Mouse (Mus musculus) kidney, adult 18-20 months (tissue): Measurements from ENCODE around the gene Lrch3.
"Not testable (repeated sequence)": the region's sequence is repeated elsewhere in the genome, so short reads cannot be mapped to it uniquely, and the experiment has no call there.

ENCODE experiments used
- DNase-seq: peaks from one replicate; pipeline ENCODE4 v3.0.0; 2021

Lrch3 gene

DNA sequence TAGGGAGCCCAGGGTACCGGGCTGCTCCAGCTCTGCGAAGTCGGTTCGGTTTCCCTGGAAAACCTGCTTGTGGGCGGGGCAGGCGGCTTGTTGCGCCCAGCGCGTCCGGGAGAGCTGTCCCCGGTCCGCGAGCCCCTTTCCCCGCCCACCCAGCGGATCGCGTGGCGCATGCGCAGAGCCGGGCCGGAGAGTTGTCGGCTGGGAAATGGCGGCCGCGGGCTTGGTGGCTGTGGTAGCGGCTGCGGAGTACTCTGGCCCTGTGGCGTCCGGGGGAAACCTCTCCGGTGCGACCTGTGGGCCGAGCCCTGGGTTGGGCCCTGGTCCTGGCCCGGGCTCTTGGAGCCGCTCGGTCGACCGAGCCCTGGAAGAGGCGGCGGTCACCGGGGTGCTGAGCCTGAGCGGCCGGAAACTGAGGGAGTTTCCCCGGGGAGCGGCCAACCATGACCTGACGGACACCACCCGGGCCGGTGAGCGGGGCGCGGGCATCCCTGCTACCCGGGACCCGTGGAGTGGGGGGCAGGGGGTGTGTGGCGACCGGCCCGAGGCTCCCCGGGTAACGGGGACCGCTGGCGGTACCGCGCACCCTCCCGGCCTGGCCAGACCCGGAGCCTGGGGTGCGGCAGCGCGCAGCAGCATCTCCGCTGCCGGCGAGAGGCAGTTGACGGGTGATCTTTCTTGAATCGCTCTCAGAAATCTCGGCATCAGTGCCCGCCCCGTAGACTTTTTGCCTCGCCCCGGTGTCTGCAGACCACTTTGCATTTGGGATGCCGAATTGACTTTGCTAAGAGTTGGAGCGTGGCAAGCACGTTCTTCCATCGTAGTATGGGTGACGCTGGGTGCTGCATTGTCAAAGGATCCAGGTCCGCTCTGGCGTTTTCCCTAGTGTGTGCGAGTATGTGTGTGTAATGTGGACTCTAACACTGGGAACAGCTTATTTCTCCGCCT lies at the start of gene Lrch3:
Gene Lrch3 (plus strand): TSS at position 164 of the 945 bp plus-strand sequence.
- peak; percentile 96 for DNase-seq

DNA sequence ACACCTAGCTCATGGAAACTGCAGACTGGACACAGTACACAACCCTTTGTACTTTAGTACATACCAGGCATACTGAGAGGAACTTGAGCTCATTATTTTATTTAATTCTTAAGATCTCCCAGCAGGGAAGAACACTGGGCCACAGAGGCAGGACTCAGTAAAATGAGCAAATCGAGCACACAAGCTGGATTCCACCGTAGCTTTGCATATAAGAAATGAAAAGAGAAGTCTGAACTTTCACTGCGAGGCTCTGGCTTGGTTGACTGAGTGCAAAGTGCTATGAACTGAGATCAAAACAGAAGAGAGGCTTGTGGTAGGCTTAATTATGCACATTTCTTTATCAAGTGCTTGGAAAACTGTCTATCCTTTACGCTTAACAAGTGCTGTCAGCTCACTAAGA lies 48.5 kb upstream of the Lrch3 start:
- no peak for DNase-seq

DNA sequence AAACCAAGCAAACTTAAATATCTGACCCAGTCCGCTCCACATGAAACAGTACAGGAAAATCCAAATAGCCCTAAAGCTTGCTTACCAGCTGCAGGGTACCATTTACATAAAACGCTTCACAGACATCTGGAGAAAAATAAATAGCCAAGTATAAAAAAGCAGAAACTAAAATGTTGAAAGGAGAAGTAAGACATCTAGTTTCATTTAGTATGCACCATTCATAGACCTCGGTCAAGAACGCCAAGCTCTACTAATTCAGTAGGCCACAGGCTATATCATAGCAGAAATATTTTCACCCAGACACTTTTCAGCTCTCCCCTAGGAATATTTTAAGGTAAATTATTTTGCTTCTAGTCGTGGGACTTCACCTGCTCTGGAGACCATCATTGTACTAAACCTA lies 47.2 kb upstream of the Lrch3 start:
- no peak for DNase-seq

DNA sequence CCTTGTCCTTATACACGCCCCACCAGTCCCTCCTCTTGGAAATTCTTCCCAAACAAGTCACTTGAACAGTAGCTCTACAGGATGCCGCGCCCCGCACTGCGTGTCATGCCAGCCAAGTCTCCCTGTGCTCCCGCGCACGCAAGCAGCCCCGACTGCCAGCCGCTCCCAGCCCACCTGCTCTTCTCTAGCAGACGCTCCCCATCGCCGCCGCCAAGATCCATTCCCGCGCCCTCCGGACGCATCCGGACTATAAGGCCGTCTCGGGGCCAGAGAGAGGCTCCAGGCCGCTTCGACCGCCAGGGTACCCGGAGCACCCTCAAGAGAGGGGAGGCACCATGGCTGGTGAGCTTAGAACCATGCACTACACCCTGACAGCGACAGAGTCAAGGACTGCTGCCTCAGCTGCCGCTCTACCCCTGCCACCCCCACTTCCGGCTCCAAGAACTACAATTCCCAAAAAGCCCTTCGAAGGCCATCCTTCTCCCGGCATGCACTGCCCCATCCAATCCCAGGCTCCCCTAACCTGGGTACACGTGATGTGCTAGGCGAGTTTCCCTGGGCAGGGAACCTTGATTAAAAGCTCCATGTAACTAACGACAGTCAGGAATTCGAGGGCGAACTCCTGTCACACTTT lies 45.9 kb upstream of the Lrch3 start:
- peak; percentile 89 for DNase-seq

DNA sequence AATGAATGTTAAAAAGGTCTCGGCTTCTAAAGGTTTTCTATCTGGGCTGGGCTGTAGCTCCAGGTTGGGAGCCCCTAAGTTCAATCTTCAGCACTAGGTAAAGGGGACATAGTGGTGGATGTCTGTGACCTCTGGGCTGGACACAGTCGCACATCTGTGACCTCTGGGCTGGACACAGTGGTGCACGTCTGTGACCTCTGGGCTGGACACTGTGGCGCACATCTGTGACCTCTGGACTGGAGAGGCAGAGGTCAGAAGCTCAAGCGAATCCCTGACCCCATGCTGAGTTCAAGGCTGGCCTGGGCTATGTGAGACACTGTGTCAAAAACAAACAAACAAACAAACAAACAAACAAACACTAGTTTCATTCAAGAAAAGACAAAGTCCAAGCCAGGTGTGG lies 43.7 kb upstream of the Lrch3 start:
- DNase-seq, result no peak

DNA sequence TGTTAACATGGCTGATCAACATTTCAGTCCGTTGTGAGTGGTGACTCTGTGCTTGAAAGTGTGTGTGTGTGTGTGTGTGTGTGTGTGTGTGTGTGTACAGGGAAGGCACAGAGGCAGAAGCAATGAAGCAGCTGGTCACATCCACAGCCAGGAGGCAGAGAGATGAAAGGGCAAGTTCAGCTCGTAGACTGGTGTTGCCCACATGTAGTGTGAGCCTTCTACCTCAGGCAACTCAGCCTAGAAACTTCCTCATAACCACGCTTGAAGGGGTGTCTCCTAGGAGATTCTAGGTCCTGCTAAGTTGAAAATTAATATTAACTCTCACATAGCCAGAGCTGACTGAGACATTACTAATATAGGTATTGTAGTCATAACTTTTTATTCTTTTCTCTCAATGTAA lies 40.5 kb upstream of the Lrch3 start:
- no peak for DNase-seq

DNA sequence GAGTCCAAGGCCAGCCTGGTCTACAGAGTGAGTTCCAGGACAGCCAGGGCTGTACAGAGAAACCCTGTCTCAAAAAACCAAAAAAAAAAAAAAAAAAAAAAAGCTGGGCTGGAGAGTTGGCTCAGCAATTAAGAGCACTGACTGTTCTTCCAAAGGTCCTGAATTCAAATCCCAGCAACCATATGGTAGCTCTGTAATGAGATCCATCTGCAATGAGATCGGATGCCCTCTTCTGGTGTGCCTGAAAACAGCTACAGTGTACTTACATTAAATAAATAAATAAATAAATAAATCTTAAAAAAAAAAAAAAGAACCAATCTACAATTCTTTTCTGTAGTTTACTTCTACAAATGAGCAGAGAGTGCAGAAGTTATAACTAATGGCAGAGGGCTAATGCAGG lies 38.6 kb upstream of the Lrch3 start:
- DNase-seq, result not testable (repeated sequence)

DNA sequence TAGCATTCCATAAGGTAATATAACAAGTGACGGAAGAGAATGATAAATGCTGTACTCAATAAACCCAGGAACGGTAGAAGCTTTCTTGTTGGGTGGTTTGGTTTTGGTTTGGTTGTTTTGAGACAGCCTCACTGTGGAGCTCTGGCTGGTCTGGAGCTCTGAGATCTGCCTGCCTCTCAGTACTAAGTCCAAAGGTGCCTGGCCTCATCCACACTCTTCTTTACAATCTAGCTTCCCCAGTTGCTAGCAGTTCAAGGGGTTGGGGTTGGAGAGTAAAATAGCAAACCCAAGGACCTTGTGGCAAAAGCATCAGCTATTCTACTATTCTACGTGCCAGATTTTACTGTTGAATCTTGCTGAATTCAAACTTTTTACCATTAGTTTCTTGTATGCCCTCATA lies 38.1 kb upstream of the Lrch3 start:
- no peak for DNase-seq

DNA sequence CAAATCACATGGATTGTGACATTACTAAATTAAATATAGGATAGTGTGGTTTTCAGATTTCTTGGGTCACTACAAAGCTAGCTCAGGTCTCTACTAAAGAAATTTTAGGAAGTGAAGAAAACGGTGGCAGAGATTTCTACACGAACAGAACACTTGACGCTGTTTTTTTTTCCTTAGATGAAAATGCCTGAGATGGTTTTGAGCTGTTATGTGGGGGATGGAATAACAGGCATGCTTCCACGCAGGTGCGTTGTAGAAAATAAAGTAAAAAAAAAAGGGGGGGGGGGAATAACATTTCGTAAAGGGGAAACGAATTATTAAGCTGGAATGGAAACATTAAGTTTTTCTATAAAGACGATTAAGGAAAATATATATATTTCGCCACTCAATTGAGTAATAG lies 37.1 kb upstream of the Lrch3 start:
- DNase-seq, result no peak

DNA sequence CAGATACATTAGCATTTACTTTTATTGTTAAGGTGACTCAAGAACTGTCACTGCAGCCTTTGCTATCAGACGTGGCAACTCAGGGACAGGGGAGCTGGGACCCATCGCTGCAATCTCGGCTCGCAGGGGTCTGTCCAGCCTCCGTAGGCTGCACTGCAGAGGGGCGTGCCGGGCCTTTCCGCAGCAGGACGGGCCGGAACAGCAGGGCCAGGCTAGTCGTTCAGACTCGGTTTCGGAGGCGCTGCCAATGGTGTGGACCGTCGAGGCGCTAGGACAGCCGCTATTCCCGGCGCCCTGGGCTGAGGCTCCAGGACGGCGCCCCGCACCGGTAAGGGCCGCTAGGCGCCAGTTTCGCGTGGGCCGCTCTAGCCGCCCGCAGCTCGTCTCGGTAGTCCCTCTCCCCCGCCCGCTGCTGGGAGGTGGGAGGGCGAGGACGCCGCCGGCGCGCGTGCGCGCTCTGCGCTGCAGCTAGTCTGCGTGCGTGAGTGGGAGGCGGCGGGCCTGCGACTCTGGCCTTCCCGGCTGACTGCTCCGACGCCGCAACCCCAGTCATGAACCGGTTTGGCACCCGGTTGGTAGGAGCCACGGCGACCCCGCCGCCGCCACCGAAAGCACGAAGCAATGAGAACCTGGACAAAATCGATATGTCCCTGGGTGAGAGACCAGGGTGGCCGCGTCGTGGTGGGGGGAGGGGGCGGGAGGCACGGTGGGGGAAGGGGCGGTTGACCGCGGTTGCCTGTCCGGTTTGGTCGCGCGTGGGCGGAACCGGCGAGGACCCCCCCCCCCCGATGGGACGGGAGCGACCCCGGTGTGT lies 36.4 kb upstream of the Lrch3 start, which contains the start of the genes Fyttd1 and Rubcn:
Gene Fyttd1 (plus strand): TSS at position 158 of the 814 bp plus-strand sequence.
Gene Rubcn (minus strand): TSS at position 424 of the 814 bp plus-strand sequence.
- DNase-seq, result peak; percentile 95

DNA sequence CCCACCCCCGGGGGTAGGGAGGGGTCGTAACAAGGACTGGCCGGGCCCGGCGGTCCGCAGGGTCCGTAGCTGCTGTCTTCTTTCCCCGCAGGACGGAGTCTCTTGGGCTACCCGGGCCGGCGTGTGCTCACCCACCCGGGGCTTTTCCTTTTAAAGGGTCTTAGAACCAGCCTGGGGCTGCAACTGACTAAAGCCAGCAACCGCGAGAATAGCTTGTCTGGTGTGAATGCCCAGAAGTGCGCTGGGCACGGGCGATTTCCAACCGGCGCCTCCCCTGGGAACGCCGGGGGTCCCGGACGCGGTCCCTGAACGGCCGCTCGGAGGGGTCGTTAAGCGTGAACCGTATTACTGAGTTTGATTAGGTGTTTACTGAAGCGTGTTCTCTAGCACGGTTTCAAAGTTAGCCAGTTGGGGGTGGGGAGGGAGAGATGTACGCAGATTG lies 35.7 kb upstream of the Lrch3 start:
- DNase-seq, result peak; percentile 16

DNA sequence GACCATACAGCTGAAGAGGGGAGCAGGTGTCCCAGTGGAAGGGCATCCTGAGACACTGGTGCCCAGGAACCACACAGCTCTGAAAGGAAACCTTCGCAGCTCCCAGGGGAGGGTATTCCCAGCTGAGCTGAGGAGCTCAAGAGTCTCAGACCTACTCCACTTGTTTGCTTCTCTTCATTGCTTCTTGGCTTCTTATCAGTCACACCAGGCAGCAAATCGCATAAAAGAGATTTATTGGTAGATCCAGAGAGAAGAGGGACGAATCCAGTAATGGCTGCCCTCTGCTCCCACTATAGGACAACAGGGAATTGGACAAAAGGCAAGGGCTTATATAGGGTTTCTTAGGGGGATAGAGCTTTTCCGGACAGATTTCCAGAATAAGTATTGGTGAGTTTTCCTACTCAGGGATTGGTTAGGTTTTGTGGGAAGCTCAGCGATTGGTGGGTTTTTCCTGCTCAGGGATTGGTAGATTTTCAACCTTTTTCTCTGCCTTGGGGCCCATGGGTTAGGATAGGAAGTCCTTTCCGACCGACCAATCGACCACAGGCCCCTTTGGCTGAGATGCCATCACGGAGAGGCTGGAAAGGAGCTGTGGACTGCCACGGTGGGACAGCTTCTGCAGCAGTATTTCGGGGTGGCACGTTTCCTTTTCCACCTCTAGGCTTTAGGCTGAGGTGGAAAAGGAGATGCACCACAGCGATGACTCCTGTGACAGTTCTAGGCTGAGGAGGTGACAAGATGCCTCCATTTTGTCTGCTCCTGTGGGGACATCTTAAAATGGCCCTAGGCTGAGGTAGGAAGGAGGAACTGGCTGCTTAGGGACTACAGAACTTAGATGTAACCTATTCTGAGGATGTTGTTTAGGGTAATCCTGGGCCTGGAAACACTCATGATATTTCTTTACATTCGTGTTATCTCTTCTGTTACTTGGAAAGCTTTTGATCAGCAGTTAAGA lies 34.7 kb upstream of the Lrch3 start:
- DNase-seq, result no peak

DNA sequence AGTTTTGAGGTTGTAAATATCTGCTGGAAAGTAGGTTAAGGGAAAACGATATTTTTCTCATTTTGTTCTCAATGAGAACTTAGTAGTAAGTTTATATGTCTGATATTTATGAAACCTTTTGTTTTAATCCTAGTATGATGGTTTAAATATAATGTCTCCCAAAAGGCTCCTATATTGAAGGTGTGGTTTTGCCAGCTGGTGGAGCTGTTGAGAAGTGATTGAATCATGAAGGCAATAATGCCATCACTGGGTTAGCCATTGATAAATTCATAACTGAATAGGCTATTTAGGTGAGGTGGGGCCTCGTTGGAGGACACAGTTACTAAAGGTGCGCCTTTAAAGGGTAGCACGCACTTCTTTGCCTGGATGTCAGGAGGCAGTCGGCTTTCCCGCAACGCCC lies 32.4 kb upstream of the Lrch3 start:
- DNase-seq, result no peak

DNA sequence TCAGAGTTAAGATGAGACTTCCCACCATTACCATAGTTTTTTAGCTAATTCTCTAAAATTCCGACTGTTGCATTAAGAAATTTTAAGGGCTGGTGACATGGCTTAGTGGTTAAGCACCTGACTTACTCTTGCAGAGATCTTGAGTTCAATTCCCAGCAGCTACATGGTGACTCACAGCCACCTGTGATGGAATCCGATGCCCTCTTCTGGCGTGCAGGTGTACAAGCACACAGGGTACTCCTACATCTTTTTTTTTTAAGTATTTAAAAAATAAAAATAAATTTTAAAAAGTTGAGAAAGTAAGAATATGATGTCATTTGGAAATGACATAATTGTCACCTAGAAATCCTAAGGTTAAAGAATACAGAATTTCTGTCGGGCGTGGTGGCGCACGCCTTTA lies 25.9 kb upstream of the Lrch3 start:
- DNase-seq, result no peak

DNA sequence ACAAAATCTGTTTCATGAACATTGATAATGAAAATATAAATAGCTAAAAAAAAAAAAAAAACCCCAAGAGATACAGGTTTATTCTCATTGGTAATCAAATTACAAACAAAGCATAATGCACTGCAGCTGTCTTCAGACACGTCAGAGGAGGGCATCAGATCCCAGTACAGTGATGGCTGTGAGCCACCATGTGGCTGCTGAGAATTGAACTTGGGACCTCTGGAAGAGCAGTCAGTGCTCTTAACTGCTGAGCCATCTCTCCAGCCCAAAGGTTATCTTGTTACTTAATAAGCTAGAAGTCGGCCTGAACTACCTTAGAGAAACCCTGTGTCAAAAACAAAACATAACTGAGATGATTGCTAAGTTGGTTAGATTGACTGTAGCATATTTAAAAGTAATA lies 24.0 kb upstream of the Lrch3 start:
- no peak for DNase-seq

DNA sequence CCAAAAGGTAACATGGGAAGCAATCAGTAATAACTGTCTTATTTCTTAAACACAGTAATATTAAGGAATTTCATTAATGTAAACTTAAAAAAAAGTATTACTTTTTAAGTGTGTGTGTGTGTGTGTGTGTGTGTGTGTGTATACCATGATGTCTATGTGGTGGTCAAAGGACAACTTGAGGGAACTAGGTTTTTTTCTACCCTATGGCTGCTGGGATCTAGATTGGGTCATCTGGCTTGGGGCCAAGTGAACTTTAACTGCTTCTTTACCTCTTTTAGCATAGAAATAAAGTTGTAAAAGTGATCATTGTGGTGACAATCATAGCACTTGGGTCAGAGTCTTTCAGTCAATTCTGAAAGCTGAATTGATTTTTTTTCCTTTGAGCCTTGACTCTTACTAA lies 17.8 kb upstream of the Lrch3 start:
- no peak for DNase-seq

DNA sequence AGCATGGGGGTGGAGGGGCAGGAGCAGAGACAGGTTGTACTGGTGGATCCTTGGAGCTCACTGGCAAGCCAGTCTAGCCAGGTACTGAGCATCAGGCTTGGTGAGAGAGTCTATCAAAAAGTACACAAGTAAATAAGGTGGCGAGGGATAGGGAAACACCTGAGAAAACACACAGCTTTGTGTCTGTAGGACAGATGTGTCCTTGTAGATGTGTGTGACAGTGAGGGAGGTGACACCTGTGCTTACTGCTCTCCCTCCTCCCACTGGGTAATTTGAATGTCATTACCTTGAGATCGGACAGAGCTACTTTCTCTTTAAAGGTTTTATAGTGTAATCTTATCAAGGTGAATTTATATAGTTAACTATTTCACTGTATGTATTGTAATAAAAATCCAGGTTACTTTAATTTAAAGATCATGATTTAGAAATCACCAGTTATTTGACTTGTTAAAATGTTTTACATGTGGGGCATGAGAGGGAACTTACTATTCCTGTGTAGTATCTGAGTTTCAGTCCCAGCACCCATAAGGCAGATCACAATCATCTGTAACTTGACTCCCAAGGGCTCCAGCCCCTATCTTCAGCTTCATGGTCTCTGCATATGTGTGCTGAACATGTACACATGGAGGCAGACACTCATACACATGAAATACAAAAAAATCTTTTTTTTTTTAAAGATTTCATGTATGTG lies 12.4 kb upstream of the Lrch3 start:
- DNase-seq, result no peak

DNA sequence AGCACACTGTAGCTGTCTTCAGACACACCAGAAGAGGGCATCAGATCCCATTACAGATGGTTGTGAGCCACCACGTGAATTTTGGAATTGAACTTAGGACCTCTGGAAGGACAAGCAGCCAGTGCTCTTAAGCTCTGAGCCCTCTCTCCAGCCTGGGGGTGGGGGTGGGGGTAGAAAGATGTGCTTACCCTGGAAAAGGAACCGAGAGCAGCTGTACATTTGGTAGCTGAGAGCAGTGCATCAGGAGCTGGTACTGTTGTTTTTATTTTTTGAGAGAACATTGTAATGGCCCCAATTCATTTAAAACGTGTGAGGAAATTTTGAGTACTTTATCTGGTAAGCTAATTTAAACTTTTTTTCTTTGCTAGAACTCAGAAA lies 11.9 kb upstream of the Lrch3 start:
- no peak for DNase-seq

DNA sequence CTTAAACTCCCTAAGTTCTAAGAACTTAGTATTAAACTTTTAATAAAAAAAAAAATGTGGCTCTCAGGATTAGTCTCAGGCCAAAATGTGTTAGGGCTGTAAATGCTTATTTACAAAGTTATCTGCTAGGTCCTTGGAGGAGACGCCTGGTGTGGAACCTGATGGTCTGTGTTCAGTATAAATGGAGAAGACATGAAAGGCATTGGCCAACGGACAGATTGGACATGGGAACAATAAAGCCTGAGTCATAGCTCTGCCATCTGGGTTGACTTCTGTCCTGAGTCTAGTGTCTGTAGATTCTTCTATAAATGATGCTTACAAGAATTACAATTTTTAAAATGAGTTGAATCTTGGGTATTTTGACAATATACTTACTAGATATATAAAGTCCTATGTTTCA lies 7.7 kb upstream of the Lrch3 start:
- DNase-seq, result no peak

DNA sequence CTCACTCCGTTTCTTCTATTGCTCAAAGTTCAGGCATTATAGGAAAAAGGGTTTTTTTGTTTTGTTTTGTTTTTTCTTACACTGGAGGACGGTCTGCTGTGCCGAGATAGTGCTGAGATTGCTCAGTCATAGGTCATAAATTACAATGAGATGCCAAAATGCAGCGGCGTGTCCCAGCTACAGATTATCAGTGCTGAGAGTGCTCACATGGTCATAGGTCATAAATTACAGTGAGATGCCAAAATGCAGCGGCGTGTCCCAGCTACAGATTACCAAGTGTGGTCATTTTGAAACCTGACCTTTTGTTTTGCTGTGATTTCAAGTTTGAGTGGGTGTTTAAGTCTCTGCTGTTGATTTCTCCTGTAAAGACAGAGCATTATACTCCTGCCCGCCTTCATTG lies 7.2 kb upstream of the Lrch3 start:
- no peak for DNase-seq

DNA sequence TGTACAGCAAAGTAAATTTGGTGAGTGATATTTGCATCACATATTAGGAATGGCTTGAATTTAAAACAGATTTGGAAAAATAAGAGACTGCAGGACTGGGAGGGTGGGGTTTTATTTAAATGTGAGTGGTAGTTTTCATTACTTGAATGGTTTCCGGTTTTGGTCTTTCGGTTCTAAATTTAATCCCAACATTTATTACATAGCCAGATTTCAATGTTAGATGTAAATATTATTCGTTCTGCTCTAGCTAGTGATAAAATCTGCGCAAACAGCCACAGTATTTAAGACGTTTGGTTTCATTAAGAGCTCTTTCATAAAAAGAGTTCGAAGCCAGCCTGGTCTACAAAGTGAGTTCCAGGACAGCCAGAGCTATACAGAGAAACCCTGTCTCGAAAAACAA lies 688 bp upstream of the Lrch3 start:
- DNase-seq, result no peak
